Mouse (Mus musculus): ENCODE measurements at regions not wholly inside any gene's neighbourhood (a gene's known extent, or its start where the extent isn't known, plus 50 kb on each side); places are given as distances from the start of the nearest gene placed in this dataset.

DNA sequence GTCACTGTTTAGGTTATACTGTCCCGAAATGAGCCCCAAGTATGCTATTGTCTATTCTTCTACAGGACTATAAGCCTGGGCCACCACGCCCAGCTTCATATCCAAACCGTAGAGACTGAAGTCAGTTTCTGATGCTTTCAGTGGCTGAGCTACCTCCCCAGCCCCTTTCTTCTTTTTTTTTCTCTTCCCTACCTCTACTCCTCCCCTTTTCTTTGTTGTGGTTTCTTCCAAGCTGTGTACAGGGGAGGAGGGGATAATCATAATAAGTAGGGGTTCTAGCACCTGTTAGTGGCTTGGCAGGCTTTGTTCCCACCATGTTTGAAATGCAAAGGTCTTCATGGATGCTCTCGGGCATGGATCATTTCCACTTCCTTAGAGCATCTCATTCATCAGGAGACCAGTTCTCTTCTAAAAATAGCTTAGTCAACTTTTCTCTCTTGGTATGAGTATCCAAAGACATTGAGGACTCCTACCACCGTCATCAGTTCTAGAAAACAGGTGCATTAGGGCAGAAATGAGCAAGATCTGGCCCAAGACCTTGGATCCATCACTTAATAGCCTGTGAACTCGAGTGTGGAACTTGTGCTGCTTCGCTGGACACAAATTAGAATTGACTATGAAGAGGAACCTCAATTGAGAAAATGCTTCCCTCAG, 1383.5 kb downstream of the Gsdmc2 start:
- TF ChIP-seq CTCF (IDR thresholded peaks at IDR 0.05), result no peak
- Histone ChIP-seq H3K27ac (no peak overlapping the region), H3K4me3 (no peak overlapping the region)
- intact Hi-C loops (cut with DNase I), result no loop called here
- no peak for DNase-seq

GRCm38 (mm10) chr15:62460724-62461123, 1384.3 kb downstream of the Gsdmc2 start:
- no peak for DNase-seq
- intact Hi-C loops (cut with DNase I), result no loop called here
- TF ChIP-seq CTCF (IDR thresholded peaks at IDR 0.05), result no peak

GRCm38 (mm10) chr15:62460026-62460607, 1384.9 kb downstream of the Gsdmc2 start:
- intact Hi-C loops (cut with DNase I), result no loop called here
- TF ChIP-seq CTCF (IDR thresholded peaks at IDR 0.05), result no peak
- H3K4me3 ChIP-seq, result no peak overlapping the region
- H3K27ac ChIP-seq, result no peak overlapping the region
- no peak for DNase-seq

More at GRCm38 (mm10) chr15:62460724-62461123, 1384.3 kb downstream of the Gsdmc2 start:
- no peak overlapping the region for H3K4me3 ChIP-seq
- no peak overlapping the region for H3K27ac ChIP-seq

DNA sequence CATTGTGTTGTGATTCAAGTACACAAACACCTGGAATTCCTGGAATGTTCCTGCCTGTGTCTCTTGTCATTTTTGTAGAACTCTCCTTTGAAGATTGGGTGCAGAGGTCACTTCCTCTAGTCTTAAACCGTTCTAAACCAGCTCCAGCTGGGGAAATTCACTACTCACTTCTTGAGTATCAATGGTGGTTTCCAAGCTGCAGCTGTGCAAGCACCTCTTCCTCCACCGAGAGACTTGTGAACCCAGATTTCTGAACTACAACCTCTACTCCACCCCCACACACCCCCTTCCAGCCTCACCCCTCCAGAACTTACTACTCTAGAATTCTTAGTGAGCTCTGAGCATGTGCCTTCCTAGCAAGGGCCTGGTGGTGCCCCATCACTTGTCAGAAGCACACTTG, 1387.0 kb downstream of the Gsdmc2 start:
- TF ChIP-seq CTCF (IDR thresholded peaks at IDR 0.05), result no peak
- intact Hi-C loops (cut with DNase I), result no loop called here

DNA sequence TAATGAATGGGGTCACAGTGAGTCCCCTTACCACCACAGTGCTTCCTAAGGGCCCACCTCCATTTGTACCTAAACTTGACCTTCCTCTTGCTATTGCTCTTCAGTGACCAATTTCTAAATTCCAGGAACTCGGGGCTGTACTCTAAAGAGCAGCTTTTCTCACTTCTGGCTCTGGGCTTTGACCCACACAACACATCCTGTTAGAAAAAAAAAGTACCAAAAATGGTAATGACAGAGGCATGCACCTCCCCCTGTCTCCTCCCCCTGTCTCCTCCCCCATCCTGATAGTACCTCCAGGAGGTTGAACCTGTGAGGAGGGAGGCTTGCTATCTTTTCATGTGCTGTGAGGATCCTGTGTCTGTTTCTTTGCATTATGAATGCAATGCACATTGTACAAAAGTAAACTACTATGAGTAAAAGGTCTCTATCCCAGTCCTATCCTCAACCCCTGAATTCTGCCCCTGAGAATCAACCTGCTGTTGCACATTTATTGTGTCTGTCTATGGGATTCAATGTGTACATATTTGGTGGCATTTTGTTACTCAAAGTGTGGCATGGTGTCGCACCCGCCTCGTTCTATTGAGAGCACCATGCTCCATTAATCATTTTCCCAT, 1387.8 kb downstream of the Gsdmc2 start:
- no peak overlapping the region for H3K27ac ChIP-seq
- intact Hi-C loops (cut with DNase I), result no loop called here
- no peak for TF ChIP-seq CTCF (IDR thresholded peaks at IDR 0.05)
- no peak for DNase-seq
- H3K4me3 ChIP-seq, result no peak overlapping the region

More for the DNA sequence above, 1387.0 kb downstream of the Gsdmc2 start:
- Histone ChIP-seq H3K27ac (no peak overlapping the region), H3K4me3 (no peak overlapping the region)
- DNase-seq, result no peak

- TF ChIP-seq CTCF (IDR thresholded peaks at IDR 0.05), result no peak
Measured at GRCm38 (mm10) chr15:62456020-62456419, 1389.0 kb downstream of the Gsdmc2 start.

GRCm38 (mm10) chr15:62448116-62448515, 1396.9 kb downstream of the Gsdmc2 start:
- no peak for TF ChIP-seq CTCF (IDR thresholded peaks at IDR 0.05)
- intact Hi-C loops (cut with DNase I), result no loop called here
- no peak overlapping the region for H3K4me3 ChIP-seq
- DNase-seq, result peak; percentile 31
- no peak overlapping the region for H3K27ac ChIP-seq

More at GRCm38 (mm10) chr15:62456020-62456419, 1389.0 kb downstream of the Gsdmc2 start:
- Histone ChIP-seq H3K27ac (no peak overlapping the region), H3K4me3 (no peak overlapping the region)
- intact Hi-C loops (cut with DNase I), result no loop called here
- no peak for DNase-seq

DNA sequence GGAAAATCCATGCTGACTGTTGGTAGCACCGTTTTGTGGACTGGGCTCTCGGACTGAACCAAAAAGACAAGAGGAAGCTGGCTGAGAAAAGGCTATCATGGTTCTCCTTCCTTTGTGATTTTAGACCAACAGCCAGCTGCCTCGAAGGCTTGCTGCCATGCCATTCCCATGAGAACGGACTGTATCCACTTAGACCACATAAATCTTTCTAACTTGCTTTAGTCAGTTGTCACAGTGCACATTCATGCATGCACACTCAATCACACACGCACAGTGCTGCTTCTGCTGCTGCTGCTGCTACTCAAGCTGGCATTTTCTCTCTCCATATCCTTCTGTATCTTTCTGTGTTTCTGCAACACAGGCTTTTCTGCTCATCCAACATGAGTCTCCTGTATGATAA, 1405.8 kb downstream of the Gsdmc2 start:
- no peak for DNase-seq
- Histone ChIP-seq H3K27ac (no peak overlapping the region), H3K4me3 (no peak overlapping the region)
- intact Hi-C loops (cut with DNase I), result no loop called here
- TF ChIP-seq CTCF (IDR thresholded peaks at IDR 0.05), result no peak

GRCm38 (mm10) chr15:62436631-62437030, 1408.3 kb downstream of the Gsdmc2 start:
- H3K4me3 ChIP-seq, result no peak overlapping the region
- no peak for TF ChIP-seq CTCF (IDR thresholded peaks at IDR 0.05)
- intact Hi-C loops (cut with DNase I), result no loop called here
- no peak for DNase-seq
- no peak overlapping the region for H3K27ac ChIP-seq

GRCm38 (mm10) chr15:62435141-62435680, 1409.8 kb downstream of the Gsdmc2 start:
- DNase-seq, result no peak
- no peak for TF ChIP-seq CTCF (IDR thresholded peaks at IDR 0.05)
- intact Hi-C loops (cut with DNase I), result no loop called here
- no peak overlapping the region for H3K4me3 ChIP-seq
- no peak overlapping the region for H3K27ac ChIP-seq

GRCm38 (mm10) chr15:62432742-62433245, 1412.2 kb downstream of the Gsdmc2 start:
- no peak overlapping the region for H3K4me3 ChIP-seq
- intact Hi-C loops (cut with DNase I), result no loop called here
- no peak for DNase-seq
- H3K27ac ChIP-seq, result no peak overlapping the region
- no peak for TF ChIP-seq CTCF (IDR thresholded peaks at IDR 0.05)

DNA sequence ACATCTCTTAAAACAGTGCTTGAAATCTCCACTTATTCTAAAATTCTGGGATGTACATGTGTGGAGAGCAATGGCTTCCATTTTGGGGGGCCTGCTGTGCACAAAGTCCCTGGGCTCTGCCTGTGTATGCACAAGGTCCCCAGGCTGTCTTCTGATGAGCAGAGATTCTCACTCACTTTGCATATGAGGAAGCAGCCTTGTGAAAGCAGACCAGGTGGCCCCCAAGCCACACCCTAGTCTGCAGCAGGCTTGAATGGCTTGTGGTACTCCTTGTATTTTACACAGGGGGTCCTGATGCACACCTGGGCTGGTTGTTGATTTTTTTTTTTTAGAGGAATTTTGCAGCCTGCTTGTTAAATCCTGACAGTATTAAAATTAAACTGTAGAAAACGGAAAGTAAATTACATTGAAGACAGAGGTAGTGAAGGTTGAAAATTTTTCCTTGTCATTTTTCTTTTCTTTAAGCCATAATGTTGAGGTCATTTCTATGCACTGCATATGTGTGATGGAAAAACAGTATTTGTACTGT, 1413.8 kb downstream of the Gsdmc2 start:
- no peak for TF ChIP-seq CTCF (IDR thresholded peaks at IDR 0.05)
- Histone ChIP-seq H3K4me3 (no peak overlapping the region), H3K27ac (no peak overlapping the region)
- no peak for DNase-seq
- intact Hi-C loops (cut with DNase I), result no loop called here

DNA sequence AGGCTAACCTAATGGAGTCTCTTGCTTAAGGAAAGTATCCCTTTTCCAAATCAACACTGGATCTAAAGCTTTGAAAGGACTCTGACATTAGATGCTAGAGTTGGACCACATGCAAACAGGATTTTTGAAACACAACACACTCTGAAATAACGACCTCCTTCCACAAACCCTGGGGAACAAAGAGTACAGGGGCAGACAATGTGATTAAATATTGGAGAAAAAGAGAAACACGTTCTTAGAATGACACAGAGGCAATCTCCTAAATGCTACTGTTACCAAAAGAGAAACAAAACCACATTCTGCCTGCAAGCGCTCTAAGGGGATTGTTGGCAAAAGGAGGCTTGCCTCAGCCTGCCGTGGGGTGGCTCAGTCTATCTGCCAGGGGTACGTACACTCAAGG, 1422.0 kb downstream of the Gsdmc2 start:
- no peak for DNase-seq
- no peak overlapping the region for H3K4me3 ChIP-seq
- intact Hi-C loops (cut with DNase I), result no loop called here
- H3K27ac ChIP-seq, result no peak overlapping the region
- no peak for TF ChIP-seq CTCF (IDR thresholded peaks at IDR 0.05)
